Mouse (Mus musculus) neural tube, embryonic 15.5 days (tissue): ENCODE measurements around the gene Ppp1r16b. TPM values are rescaled to one million over a fixed set of nuclear protein-coding genes. Genes with fewer than 3 reads are reported as not detected.

Experiments used
- ATAC-seq: fragments of 200-750 bp; cut with Nextera tagmentation; 2 replicates; pipeline ENCODE4 v1.8.0; 2017; ENCODE audit warnings: mild to moderate bottlenecking, moderate TSS enrichment, moderate library complexity; ENCODE audit not compliant: low FRiP score
- H3K27ac ChIP-seq: fragments of 300-500 bp; sonication (generic); replicated peaks from 2 replicates; pipeline ENCODE4 v1.5.1; 2015; ENCODE audit warnings: mild to moderate bottlenecking, inconsistent platforms
- H3K27me3 ChIP-seq: fragments of 300-500 bp; sonication (generic); replicated peaks from 2 replicates; pipeline ENCODE4 v1.6.1; 2015; ENCODE audit warnings: inconsistent platforms
- H3K36me3 ChIP-seq: fragments of 300-500 bp; sonication (generic); 2 replicates; pipeline ENCODE4 v1.6.1; 2015; ENCODE audit warnings: inconsistent platforms
- H3K4me1 ChIP-seq: fragments of 300-500 bp; sonication (generic); 2 replicates; pipeline ENCODE4 v1.6.1; 2015; ENCODE audit warnings: inconsistent platforms
- H3K4me2 ChIP-seq: fragments of 300-500 bp; sonication (generic); 2 replicates; pipeline ENCODE4 v1.6.1; 2015; ENCODE audit warnings: inconsistent platforms, mild to moderate bottlenecking, moderate library complexity
- H3K4me3 ChIP-seq: fragments of 300-500 bp; sonication (generic); replicated peaks from 2 replicates; pipeline ENCODE4 v1.5.1; 2015; ENCODE audit warnings: mild to moderate bottlenecking, inconsistent platforms
- H3K9ac ChIP-seq: fragments of 300-500 bp; sonication (generic); replicated peaks from 2 replicates; pipeline ENCODE4 v1.6.1; 2015; ENCODE audit warnings: mild to moderate bottlenecking, inconsistent platforms
- H3K9me3 ChIP-seq: fragments of 300-500 bp; sonication (generic); replicated peaks from 2 replicates; pipeline ENCODE4 v1.6.1; 2016; ENCODE audit warnings: inconsistent platforms
- WGBS: fragments of 180-500 bp; shearing (Covaris S2); methylation state at CpG from one replicate; pipeline ENCODE4 v1.1.7; 2015; ENCODE audit warnings: mixed read lengths; 5-methylcytosine and 5-hydroxymethylcytosine counted together
- polyA plus RNA-seq: library from polyadenylated mRNA; unstranded; fragments of >200 nt; fragmentation: Nextera tagmentation; extraction: Ambion mirVana; gene quantifications from 2 replicates; pipeline ENCODE4 v1.2.1, GENCODE M21; 2015

Ppp1r16b gene
- polyA plus RNA-seq, 1 experiment from 2014 or later, result 26.6 TPM

DNA sequence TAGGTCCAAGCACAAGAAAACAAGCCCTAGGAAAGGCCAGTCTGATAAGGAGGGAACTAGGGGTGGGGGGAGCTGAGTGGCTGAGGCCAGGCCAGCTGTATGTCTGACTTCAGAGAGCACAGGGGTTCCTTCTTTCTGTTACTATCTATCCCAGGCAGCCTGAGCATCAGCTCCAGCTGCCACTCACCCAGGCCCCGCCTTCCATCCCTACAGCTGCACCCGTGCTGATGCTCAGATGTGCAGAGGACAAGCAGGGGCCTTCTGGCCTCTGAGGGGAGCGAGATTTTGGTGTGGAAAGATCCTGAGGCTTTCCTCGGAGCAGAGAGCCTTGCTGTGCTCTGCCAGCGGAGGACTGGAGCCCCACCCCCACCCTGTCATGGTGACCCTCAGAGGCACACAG, 50.9 kb downstream of the Ppp1r16b start:
- Histone ChIP-seq H3K4me3 (no peak overlapping the region), H3K27me3 (no peaks in the 10 kb centered on the region), H3K27ac (no peak overlapping the region), H3K9me3 (no peaks in the 10 kb centered on the region), H3K4me2 (no peak overlapping the region), H3K9ac (no peak overlapping the region), H3K36me3 (no peaks in the 10 kb centered on the region), H3K4me1 (peaks cover 18% of the 10 kb centered on the region)
- 30% methylated on average over 5 of the region's 5 CpGs for WGBS
- no peak for ATAC-seq

- H3K9ac ChIP-seq, result no peak overlapping the region
- no peaks in the 10 kb centered on the region for H3K9me3 ChIP-seq
- no peak overlapping the region for H3K4me2 ChIP-seq
- no peak overlapping the region for H3K4me3 ChIP-seq
- H3K27ac ChIP-seq, result no peak overlapping the region
- H3K36me3 ChIP-seq, result no peaks in the 10 kb centered on the region
- no peaks in the 10 kb centered on the region for H3K27me3 ChIP-seq
- no peak for ATAC-seq
- H3K4me1 ChIP-seq, result peaks cover 10% of the 10 kb centered on the region
- 84% methylated on average over 5 of the region's 5 CpGs for WGBS
Measured at GRCm38 (mm10) chr2:158717551-158718418, 52.6 kb downstream of the Ppp1r16b start.

DNA sequence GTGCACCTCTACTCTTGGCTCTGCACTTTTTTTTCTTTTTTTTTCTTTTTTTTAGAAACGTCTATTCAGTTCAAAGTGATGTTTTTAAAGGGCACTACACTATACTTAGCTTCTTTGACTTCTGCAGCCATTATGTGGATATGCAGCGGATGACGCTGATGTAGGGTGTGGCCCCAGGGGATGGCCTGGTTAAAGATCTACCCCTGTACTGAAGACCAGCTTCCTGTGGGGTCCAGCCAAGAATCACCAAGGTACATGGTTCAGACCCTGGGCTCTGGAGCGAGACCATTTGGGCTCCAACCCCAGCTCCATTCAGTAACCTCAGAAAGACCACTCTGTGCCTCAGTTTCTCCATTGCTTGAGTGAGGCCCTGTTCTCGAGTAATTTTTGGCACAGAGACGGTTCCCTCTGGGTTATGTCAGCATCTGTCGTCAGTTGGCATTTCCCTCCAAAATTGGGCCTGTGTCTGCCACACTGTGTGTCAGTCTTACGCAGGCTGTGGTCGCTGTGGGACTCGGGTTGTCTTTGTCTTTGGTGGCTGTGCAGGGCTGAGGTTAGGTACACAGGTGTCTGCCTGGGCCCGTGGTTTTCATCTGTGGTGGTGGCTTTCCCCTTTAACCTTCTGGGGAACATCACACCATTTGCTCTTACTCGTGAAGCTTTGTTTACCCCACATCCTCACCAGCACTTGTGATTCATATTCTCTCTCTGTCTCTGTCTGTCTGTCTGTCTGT, 53.8 kb downstream of the Ppp1r16b start:
- Histone ChIP-seq H3K9ac (no peak overlapping the region), H3K9me3 (no peaks in the 10 kb centered on the region), H3K27me3 (no peaks in the 10 kb centered on the region), H3K27ac (no peak overlapping the region), H3K4me3 (no peak overlapping the region), H3K4me1 (peaks cover 8% of the 10 kb centered on the region; the same call in 1 of the 2 replicates), H3K4me2 (no peak overlapping the region), H3K36me3 (no peaks in the 10 kb centered on the region)
- no peak for ATAC-seq
- WGBS, result 90% methylated on average over 12 of the region's 12 CpGs

- Histone ChIP-seq H3K9ac (no peak overlapping the region), H3K36me3 (no peaks in the 10 kb centered on the region), H3K4me1 (peaks cover 8% of the 10 kb centered on the region; the same call in 1 of the 2 replicates), H3K4me2 (no peak overlapping the region), H3K4me3 (no peak overlapping the region), H3K9me3 (no peaks in the 10 kb centered on the region), H3K27ac (no peak overlapping the region), H3K27me3 (no peaks in the 10 kb centered on the region)
- ATAC-seq, result no peak
- 67% methylated on average over 16 of the region's 16 CpGs for WGBS
Measured at GRCm38 (mm10) chr2:158720715-158721370, 55.6 kb downstream of the Ppp1r16b start.

GRCm38 (mm10) chr2:158721481-158721880, 56.3 kb downstream of the Ppp1r16b start:
- no peak for ATAC-seq
- H3K4me3 ChIP-seq, result no peak overlapping the region
- 41% methylated on average over 3 of the region's 3 CpGs for WGBS
- no peaks in the 10 kb centered on the region for H3K36me3 ChIP-seq
- no peak overlapping the region for H3K4me2 ChIP-seq
- H3K9ac ChIP-seq, result no peak overlapping the region
- H3K9me3 ChIP-seq, result no peaks in the 10 kb centered on the region
- no peaks in the 10 kb centered on the region for H3K27me3 ChIP-seq
- no peak overlapping the region for H3K27ac ChIP-seq
- H3K4me1 ChIP-seq, result peaks cover 5% of the 10 kb centered on the region; the same call in 1 of the 2 replicates

- no peak for ATAC-seq
- H3K4me1 ChIP-seq, result peaks cover 5% of the 10 kb centered on the region; the same call in 1 of the 2 replicates
- WGBS, result 92% methylated on average over 4 of the region's 4 CpGs
Measured at GRCm38 (mm10) chr2:158722135-158722534, 56.9 kb downstream of the Ppp1r16b start.

DNA sequence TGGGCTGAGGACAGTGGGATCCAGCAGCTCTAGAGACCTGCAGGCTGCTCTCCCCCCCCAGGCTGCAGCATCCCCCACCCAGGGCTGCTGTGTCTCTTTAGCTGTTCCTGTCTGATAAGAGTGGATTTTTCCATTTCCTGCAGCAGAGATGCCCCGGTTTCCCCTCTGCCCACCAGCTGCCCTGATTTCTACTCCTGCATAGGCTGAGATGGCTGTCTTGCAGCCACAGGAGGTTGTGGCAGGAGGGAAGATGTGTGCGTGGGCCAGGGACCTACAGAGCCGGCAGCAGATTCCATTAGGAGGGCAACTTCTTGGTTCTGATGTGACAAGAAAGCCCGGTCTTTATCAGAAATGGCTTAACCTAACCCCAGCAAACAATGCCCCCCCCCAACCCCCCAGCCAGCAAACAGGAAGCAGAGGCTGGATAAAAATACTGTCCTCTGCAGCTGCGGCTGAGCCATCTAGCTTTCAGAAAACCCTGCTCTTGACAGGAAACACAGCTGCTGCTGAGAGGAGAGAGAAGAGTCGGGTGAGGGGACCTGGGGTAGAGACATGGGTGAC, 57.9 kb downstream of the Ppp1r16b start:
- WGBS, result 65% methylated on average over 6 of the region's 6 CpGs
- Histone ChIP-seq H3K36me3 (no peaks in the 10 kb centered on the region), H3K27ac (0 out of 2 replicates have a peak overlapping the region, but pooled peaks have one; percentile 2), H3K4me3 (no peak overlapping the region), H3K9ac (no peak overlapping the region), H3K27me3 (no peaks in the 10 kb centered on the region), H3K4me1 (peaks cover 5% of the 10 kb centered on the region; the same call in 1 of the 2 replicates), H3K4me2 (no peak overlapping the region), H3K9me3 (no peaks in the 10 kb centered on the region)
- no peak for ATAC-seq

More at GRCm38 (mm10) chr2:158722135-158722534, 56.9 kb downstream of the Ppp1r16b start:
- no peak overlapping the region for H3K9ac ChIP-seq
- H3K27ac ChIP-seq, result no peak overlapping the region
- no peak overlapping the region for H3K4me3 ChIP-seq
- no peaks in the 10 kb centered on the region for H3K36me3 ChIP-seq
- H3K4me2 ChIP-seq, result no peak overlapping the region
- no peaks in the 10 kb centered on the region for H3K9me3 ChIP-seq
- no peaks in the 10 kb centered on the region for H3K27me3 ChIP-seq

DNA sequence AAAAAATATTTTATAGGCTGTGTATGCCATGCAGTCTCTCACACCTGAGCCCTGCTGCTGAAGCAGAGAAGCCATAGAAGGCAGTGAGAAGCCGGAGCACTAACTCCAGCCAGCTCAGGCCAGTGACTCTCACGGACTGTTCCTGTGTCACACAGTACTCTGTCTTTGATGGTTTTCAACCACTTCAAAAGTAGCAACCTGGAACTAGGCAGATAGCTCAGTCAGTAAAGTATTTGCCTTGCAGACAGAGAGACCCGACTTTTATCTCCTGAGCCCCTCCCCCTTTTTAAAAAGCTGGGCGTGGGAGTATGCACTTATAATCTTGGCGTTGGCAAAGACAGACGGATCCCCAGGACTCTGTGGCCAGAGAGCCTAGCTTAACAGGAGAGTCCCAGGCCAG, 58.6 kb downstream of the Ppp1r16b start:
- ATAC-seq, result no peak
- 57% methylated on average over 6 of the region's 6 CpGs for whole genome bisulfite sequencing

DNA sequence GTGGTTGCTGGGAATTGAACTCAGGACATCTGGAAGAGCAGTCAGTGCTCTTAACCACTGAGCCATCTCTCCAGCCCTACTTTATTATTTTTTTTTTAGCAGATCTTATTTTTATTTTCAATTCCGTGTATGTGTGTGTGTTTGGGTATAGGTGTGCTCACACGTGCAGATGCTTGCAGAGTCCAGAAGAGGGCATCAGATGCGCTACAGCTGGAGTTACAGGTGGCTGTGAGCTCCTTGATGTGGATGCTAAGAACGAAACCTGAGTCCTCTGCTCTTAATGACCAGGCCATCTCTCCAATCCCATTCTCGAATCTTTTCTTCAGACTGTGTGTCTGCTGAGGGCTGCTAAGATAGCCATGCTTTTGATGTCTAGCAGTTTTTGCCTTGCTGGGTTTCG, 61.1 kb downstream of the Ppp1r16b start:
- Histone ChIP-seq H3K4me2 (no peak overlapping the region), H3K9ac (no peak overlapping the region), H3K9me3 (no peaks in the 10 kb centered on the region), H3K36me3 (no peaks in the 10 kb centered on the region), H3K27me3 (no peaks in the 10 kb centered on the region), H3K27ac (no peak overlapping the region), H3K4me1 (peaks cover 3% of the 10 kb centered on the region; the same call in 1 of the 2 replicates), H3K4me3 (no peak overlapping the region)
- 71% methylated on average over 6 of the region's 6 CpGs for WGBS
- ATAC-seq, result no peak

More for the DNA sequence above, 58.6 kb downstream of the Ppp1r16b start:
- no peaks in the 10 kb centered on the region for H3K9me3 ChIP-seq
- H3K27ac ChIP-seq, result no peak overlapping the region
- no peak overlapping the region for H3K4me3 ChIP-seq
- H3K4me1 ChIP-seq, result peaks cover 5% of the 10 kb centered on the region; the same call in 1 of the 2 replicates
- H3K27me3 ChIP-seq, result no peaks in the 10 kb centered on the region
- no peak overlapping the region for H3K9ac ChIP-seq
- no peak overlapping the region for H3K4me2 ChIP-seq
- no peaks in the 10 kb centered on the region for H3K36me3 ChIP-seq

DNA sequence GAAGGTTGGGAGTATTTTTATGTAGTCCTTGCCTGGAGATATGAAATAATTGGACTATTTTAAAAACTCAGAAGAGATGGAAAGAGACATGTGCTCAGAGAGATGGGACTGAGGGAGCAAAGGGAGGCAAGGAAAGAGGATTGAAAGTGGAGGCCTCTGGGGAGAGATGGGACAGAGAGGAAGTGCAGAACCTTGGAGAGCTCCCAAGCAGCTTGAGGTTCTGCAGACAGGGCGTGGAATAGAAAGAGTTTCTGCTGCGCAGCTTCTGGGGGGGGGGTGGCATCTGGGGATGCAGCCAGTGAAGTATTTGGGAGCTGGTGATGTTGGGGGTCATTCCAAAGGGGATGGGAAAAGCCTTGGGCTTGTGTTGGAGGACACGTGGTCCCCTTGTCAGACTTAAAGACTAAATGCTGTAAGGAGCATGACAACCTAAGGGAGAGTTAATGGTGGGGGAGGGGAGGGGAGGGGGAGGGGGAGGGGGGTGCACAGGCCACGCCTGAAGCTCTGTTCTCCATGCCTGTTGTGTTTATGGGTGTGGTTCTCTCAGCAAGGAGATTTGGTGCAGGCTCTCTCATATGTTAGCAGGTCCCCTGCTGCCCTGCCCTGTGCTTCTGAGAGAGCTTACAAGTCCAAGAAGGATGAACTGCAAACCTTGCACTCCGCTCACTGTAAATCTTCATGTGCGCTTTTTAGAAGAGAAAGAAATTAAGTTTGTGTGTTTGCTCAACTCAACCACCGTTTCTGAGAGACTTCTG, 63.0 kb downstream of the Ppp1r16b start:
- no peak overlapping the region for H3K4me2 ChIP-seq

GRCm38 (mm10) chr2:158730896-158731295, 65.7 kb downstream of the Ppp1r16b start:
- no peak overlapping the region for H3K27ac ChIP-seq
- H3K27me3 ChIP-seq, result no peaks in the 10 kb centered on the region
- 78% methylated on average over 3 of the region's 3 CpGs for WGBS
- no peaks in the 10 kb centered on the region for H3K36me3 ChIP-seq
- peaks cover 4% of the 10 kb centered on the region for H3K4me1 ChIP-seq
- H3K9ac ChIP-seq, result no peak overlapping the region
- no peaks in the 10 kb centered on the region for H3K9me3 ChIP-seq
- no peak overlapping the region for H3K4me3 ChIP-seq
- ATAC-seq, result no peak
- H3K4me2 ChIP-seq, result no peak overlapping the region

More for the DNA sequence above, 63.0 kb downstream of the Ppp1r16b start:
- H3K27me3 ChIP-seq, result no peaks in the 10 kb centered on the region
- no peaks in the 10 kb centered on the region for H3K36me3 ChIP-seq
- 50% methylated on average over 7 of the region's 7 CpGs for WGBS
- no peak overlapping the region for H3K4me3 ChIP-seq
- no peak overlapping the region for H3K9ac ChIP-seq
- no peak overlapping the region for H3K27ac ChIP-seq
- ATAC-seq, result no peak
- H3K4me1 ChIP-seq, result no peaks in the 10 kb centered on the region
- H3K9me3 ChIP-seq, result no peaks in the 10 kb centered on the region
